Mouse (Mus musculus) brown adipose tissue, adult 24 weeks (tissue): ENCODE data around the gene Car5b. TPM values are rescaled to one million over a fixed set of nuclear protein-coding genes. Genes with fewer than 3 reads are reported as not detected.

Experiments used
- polyA plus RNA-seq: library from polyadenylated mRNA; stranded (reverse); fragments of >200 nt; gene quantifications from 2 replicates; pipeline ENCODE4 v1.2.4, GENCODE M21; 2012; ENCODE audit not compliant: missing spikeins, insufficient read depth, insufficient read length

The Car5b gene
- polyA plus RNA-seq, 1 experiment, result 49.9 TPM

Other genes starting within 250 kb of the Car5b start
- gene Ap1s2, start 119.0 kb downstream of the Car5b start, polyA plus RNA-seq, result 7.4 and 9.6 TPM in 2 replicates
- gene Zrsr2, start 69.3 kb downstream of the Car5b start, polyA plus RNA-seq, result 16.7 and 21.7 TPM in 2 replicates
- 0.67 TPM in 1 of 2 replicates, not detected in the other for gene Siah1b, start 48.5 kb upstream of the Car5b start, polyA plus RNA-seq
- not detected in 2 replicates for gene Cltrn, start 60.8 kb upstream of the Car5b start, polyA plus RNA-seq
- gene Ace2, start 111.3 kb upstream of the Car5b start, polyA plus RNA-seq, result 0.32 TPM in 1 of 2 replicates, not detected in the other
- 0.38 TPM in 1 of 2 replicates, not detected in the other for gene Bmx, start 230.2 kb upstream of the Car5b start, polyA plus RNA-seq
- 19.1 and 23.0 TPM in 2 replicates for gene Pir, start 241.4 kb upstream of the Car5b start, polyA plus RNA-seq